Mouse (Mus musculus) ES-Bruce4 (cell line): ENCODE data around the gene Tex14. TPM values are rescaled to one million over a fixed set of nuclear protein-coding genes. Genes with fewer than 3 reads are reported as not detected.

Experiments used
- H3K27ac ChIP-seq: 2 replicates; pipeline ENCODE4 v1.5.1; 2012; ENCODE audit warnings: low read length, inconsistent platforms; ENCODE audit not compliant: insufficient read depth
- H3K27me3 ChIP-seq: 2 replicates; pipeline ENCODE4 v1.6.1; 2012; ENCODE audit warnings: mild to moderate bottlenecking, low read length, inconsistent platforms; ENCODE audit not compliant: control insufficient read depth, poor library complexity, insufficient read depth, severe bottlenecking
- H3K36me3 ChIP-seq: 2 replicates; pipeline ENCODE4 v1.6.1; 2012; ENCODE audit warnings: inconsistent platforms, mild to moderate bottlenecking, low read length, moderate library complexity; ENCODE audit not compliant: control insufficient read depth, poor library complexity, insufficient read depth, severe bottlenecking
- H3K4me1 ChIP-seq: one replicate; pipeline ENCODE4 v1.8.1; 2011; ENCODE audit warnings: low read length; ENCODE audit not compliant: control insufficient read depth, insufficient read depth
- H3K4me3 ChIP-seq: 2 replicates; pipeline ENCODE4 v1.5.1; 2011; ENCODE audit warnings: low read depth, mild to moderate bottlenecking, low read length
- H3K9ac ChIP-seq: 2 replicates; pipeline ENCODE4 v1.6.1; 2012; ENCODE audit warnings: low read depth, mild to moderate bottlenecking, inconsistent platforms; ENCODE audit not compliant: poor library complexity, severe bottlenecking
- H3K9me3 ChIP-seq: replicated peaks from 2 replicates; pipeline ENCODE4 v1.6.1; 2012; ENCODE audit warnings: mild to moderate bottlenecking, low read length, inconsistent platforms; ENCODE audit not compliant: control insufficient read depth, poor library complexity, insufficient read depth, severe bottlenecking
- CTCF ChIP-seq: IDR thresholded peaks from one replicate; pipeline ENCODE4 v1.8.1; 2011; ENCODE audit warnings: low read depth, low read length
- EP300 ChIP-seq: IDR thresholded peaks from 2 replicates; pipeline ENCODE4 v1.6.1; 2011; ENCODE audit warnings: low read depth, low read length; ENCODE audit not compliant: insufficient read depth
- POLR2A ChIP-seq: IDR thresholded peaks from one replicate; pipeline ENCODE4 v1.8.1; 2011; ENCODE audit warnings: low read length; ENCODE audit not compliant: insufficient read depth
- polyA plus RNA-seq: library from polyadenylated mRNA; stranded (reverse); fragments of >200 nt; gene quantifications from 2 replicates; pipeline ENCODE4 v1.2.4, GENCODE M21; 2011; ENCODE audit warnings: low read depth; ENCODE audit not compliant: missing spikeins, insufficient read depth, insufficient read length

Tex14 gene
- polyA plus RNA-seq, 1 experiment = 15.9 TPM

- H3K4me3 ChIP-seq = no peak overlapping the region
- H3K4me1 ChIP-seq = no peaks in the 10 kb centered on the region
- no peak overlapping the region for H3K27ac ChIP-seq
- H3K36me3 ChIP-seq = 0 out of 2 replicates have a peak, but pooled peaks cover under 1% of the 10 kb centered on the region
- no peaks in the 10 kb centered on the region for H3K9me3 ChIP-seq
- no peak overlapping the region for H3K9ac ChIP-seq
- H3K27me3 ChIP-seq = no peaks in the 10 kb centered on the region
- TF ChIP-seq POLR2A (no peak), EP300 (no peak), CTCF (no peak)
Observed at GRCm38 (mm10) chr11:87531695-87532094, 126.8 kb downstream of the Tex14 start.

GRCm38 (mm10) chr11:87542285-87542684 lies 137.4 kb downstream of the Tex14 start:
- Histone ChIP-seq H3K9ac (no peak overlapping the region), H3K36me3 (no peaks in the 10 kb centered on the region; the same call in 1 of the 2 replicates), H3K9me3 (no peaks in the 10 kb centered on the region), H3K27me3 (no peaks in the 10 kb centered on the region), H3K4me3 (no peak overlapping the region), H3K4me1 (no peaks in the 10 kb centered on the region), H3K27ac (no peak overlapping the region)
- TF ChIP-seq CTCF (no peak), POLR2A (no peak), EP300 (no peak)

GRCm38 (mm10) chr11:87542906-87543305 lies 138.0 kb downstream of the Tex14 start:
- no peak for TF ChIP-seq POLR2A
- no peak for TF ChIP-seq CTCF
- no peak for TF ChIP-seq EP300
- Histone ChIP-seq H3K4me1 (no peaks in the 10 kb centered on the region), H3K9ac (no peak overlapping the region), H3K9me3 (no peaks in the 10 kb centered on the region), H3K36me3 (no peaks in the 10 kb centered on the region; the same call in 1 of the 2 replicates), H3K4me3 (no peak overlapping the region), H3K27ac (no peak overlapping the region), H3K27me3 (no peaks in the 10 kb centered on the region)

GRCm38 (mm10) chr11:87553342-87553741 lies 148.5 kb downstream of the Tex14 start:
- no peak overlapping the region for H3K4me3 ChIP-seq
- 0 out of 2 replicates have a peak, but pooled peaks cover 2% of the 10 kb centered on the region for H3K36me3 ChIP-seq
- H3K27me3 ChIP-seq = no peaks in the 10 kb centered on the region
- no peaks in the 10 kb centered on the region for H3K9me3 ChIP-seq
- no peaks in the 10 kb centered on the region for H3K4me1 ChIP-seq
- H3K9ac ChIP-seq = no peak overlapping the region
- TF ChIP-seq CTCF = no peak
- TF ChIP-seq EP300 = no peak
- no peak overlapping the region for H3K27ac ChIP-seq

- H3K9me3 ChIP-seq = no peaks in the 10 kb centered on the region
- H3K27me3 ChIP-seq = no peaks in the 10 kb centered on the region
- H3K4me1 ChIP-seq = no peaks in the 10 kb centered on the region
- no peak overlapping the region for H3K27ac ChIP-seq
- H3K9ac ChIP-seq = no peak overlapping the region
- no peak overlapping the region for H3K4me3 ChIP-seq
- no peak for TF ChIP-seq CTCF
- TF ChIP-seq POLR2A = no peak
- no peak for TF ChIP-seq EP300
- 0 out of 2 replicates have a peak, but pooled peaks cover 2% of the 10 kb centered on the region for H3K36me3 ChIP-seq
Observed at GRCm38 (mm10) chr11:87554386-87554785, 149.5 kb downstream of the Tex14 start.

- H3K9ac ChIP-seq = no peak overlapping the region
- no peaks in the 10 kb centered on the region for H3K4me1 ChIP-seq
- no peaks in the 10 kb centered on the region for H3K9me3 ChIP-seq
- H3K27ac ChIP-seq = no peak overlapping the region
- no peaks in the 10 kb centered on the region for H3K27me3 ChIP-seq
- TF ChIP-seq EP300 = no peak
- TF ChIP-seq CTCF = no peak
- no peak for TF ChIP-seq POLR2A
- H3K4me3 ChIP-seq = no peak overlapping the region
- 0 out of 2 replicates have a peak, but pooled peaks cover 2% of the 10 kb centered on the region for H3K36me3 ChIP-seq
Observed at GRCm38 (mm10) chr11:87555106-87555703, 150.3 kb downstream of the Tex14 start.
